Mouse (Mus musculus): ENCODE measurements around the gene Ucma.

DNA sequence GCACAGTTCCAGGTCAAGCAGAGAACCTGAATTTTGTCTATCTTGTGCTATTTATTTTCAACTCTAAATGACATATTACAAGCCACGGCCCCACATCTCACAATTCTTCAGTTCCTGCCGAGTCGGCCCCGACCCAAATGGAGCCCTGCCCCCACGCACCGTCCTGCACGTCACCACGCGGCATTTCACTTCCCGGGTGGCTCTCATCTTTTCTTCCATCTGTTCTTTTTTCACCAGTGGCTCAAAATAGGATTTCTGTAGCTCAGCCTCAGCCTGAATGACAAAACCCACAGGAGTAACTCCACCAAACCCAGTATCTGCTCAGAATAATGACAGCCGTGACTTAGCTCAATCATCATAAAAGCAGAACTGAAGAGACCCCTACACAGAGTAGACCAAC is 17.7 kb downstream of the Ucma start:
- TF ChIP-seq POLR2A (IDR thresholded peaks at IDR 0.05; ENCODE audit: extremely low read depth, insufficient read depth, low read length) (no peak), CTCF (IDR thresholded peaks at IDR 0.05; ENCODE audit: extremely low read depth, insufficient read depth, low read length) (no peak)

Data from cortical plate, adult 2 months (tissue).